Mouse (Mus musculus) limb, embryonic 12.5 days (tissue): Measurements from ENCODE around the gene Rps26. TPM values are rescaled to one million over a fixed set of nuclear protein-coding genes. Genes with fewer than 3 reads are reported as not detected.

ENCODE experiments used
- ATAC-seq: fragments of 200-750 bp; cut with Nextera tagmentation; 2 replicates; pipeline ENCODE4 v1.8.0; 2017; ENCODE audit warnings: low read depth, moderate TSS enrichment; ENCODE audit not compliant: insufficient number of reproducible peaks, insufficient read depth, low FRiP score, low TSS enrichment
- H3K27ac ChIP-seq: fragments of 300-500 bp; sonication (generic); 2 replicates; pipeline ENCODE4 v1.5.1; 2016; ENCODE audit warnings: mild to moderate bottlenecking, moderate library complexity
- H3K27me3 ChIP-seq: fragments of 300-500 bp; sonication (generic); 2 replicates; pipeline ENCODE4 v1.6.1; 2016; ENCODE audit warnings: mild to moderate bottlenecking, moderate library complexity
- H3K36me3 ChIP-seq: fragments of 300-500 bp; sonication (generic); 2 replicates; pipeline ENCODE4 v1.6.1; 2016; ENCODE audit warnings: mild to moderate bottlenecking, moderate library complexity
- H3K4me1 ChIP-seq: fragments of 300-500 bp; sonication (generic); replicated peaks from 2 replicates; pipeline ENCODE4 v1.6.1; 2016
- H3K4me2 ChIP-seq: fragments of 300-500 bp; sonication (generic); 2 replicates; pipeline ENCODE4 v1.6.1; 2016; ENCODE audit warnings: mild to moderate bottlenecking, moderate library complexity
- H3K4me3 ChIP-seq: fragments of 300-500 bp; sonication (generic); replicated peaks from 2 replicates; pipeline ENCODE4 v1.5.1; 2016; ENCODE audit warnings: mild to moderate bottlenecking
- H3K9ac ChIP-seq: fragments of 300-500 bp; sonication (generic); replicated peaks from 2 replicates; pipeline ENCODE4 v1.6.1; 2016; ENCODE audit warnings: mild to moderate bottlenecking, moderate library complexity
- H3K9me3 ChIP-seq: fragments of 300-500 bp; sonication (generic); 2 replicates; pipeline ENCODE4 v1.6.1; 2016; ENCODE audit warnings: mild to moderate bottlenecking, moderate library complexity
- WGBS: fragments of 180-500 bp; shearing (Covaris S2); methylation state at CpG from one replicate; pipeline ENCODE4 v1.1.7; 2016; 5-methylcytosine and 5-hydroxymethylcytosine counted together
- microRNA-seq: library from miRNA; unstranded; fragments of <30 nt; microRNA quantifications from one replicate; pipeline ENCODE4, GENCODE M21; 2017
- polyA plus RNA-seq: library from polyadenylated mRNA; unstranded; fragments of >200 nt; fragmentation: Nextera tagmentation; extraction: Ambion mirVana; gene quantifications from 2 replicates; pipeline ENCODE4 v1.2.1, GENCODE M21; 2016

Rps26 gene
- polyA plus RNA-seq, 1 experiment from 2014 or later = 753 TPM

DNA sequence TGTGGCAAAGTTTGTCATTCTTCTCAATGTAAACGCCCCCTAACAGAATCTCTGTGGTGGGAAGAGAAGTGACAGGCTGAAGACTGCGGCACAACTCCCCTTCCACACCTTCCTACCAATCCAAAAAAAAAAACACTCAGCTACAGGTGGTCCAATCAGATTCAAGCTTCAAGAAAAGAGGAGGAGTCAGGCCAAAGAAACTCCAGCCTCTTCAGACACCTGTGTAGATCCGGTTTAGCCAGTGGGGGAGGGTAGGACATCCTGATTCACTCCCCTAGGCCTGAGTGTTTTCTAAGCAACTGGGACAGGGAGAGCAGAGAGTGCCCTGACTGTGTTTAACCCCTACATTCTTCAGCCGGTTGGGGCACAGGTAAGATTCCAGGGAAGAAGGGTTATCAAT lies 42.2 kb downstream of the Rps26 start:
- Histone ChIP-seq H3K27ac (no peak overlapping the region), H3K9me3 (no peaks in the 10 kb centered on the region), H3K4me2 (no peak overlapping the region), H3K36me3 (no peaks in the 10 kb centered on the region), H3K4me1 (peaks cover 38% of the 10 kb centered on the region), H3K9ac (no peak overlapping the region), H3K4me3 (no peak overlapping the region), H3K27me3 (peaks cover 68% of the 10 kb centered on the region)
- no peak for ATAC-seq
- WGBS = 5% methylated on average over 4 of the region's 4 CpGs

DNA sequence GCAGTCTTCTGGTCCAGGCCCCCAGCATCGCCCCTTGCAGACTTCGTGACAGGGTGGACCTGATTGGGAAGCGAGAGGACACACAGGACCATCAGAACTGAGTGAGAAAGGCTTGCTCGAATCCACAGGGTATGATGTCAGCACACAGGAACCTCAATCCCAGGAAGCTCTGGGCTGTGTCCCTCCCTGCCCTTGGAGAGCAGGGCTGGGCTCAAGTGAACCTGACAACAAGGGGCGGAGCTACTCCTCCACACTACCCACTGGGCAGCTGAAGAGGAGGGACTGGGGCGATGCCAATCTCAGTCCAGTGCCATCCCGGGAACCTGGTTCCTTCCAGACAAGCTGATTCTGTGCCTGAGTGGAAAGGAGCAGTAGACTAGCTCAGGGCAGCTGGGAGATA lies 42.9 kb downstream of the Rps26 start:
- H3K36me3 ChIP-seq = no peaks in the 10 kb centered on the region
- no peaks in the 10 kb centered on the region for H3K9me3 ChIP-seq
- 26% methylated on average over 7 of the region's 7 CpGs for WGBS
- H3K4me1 ChIP-seq = peaks cover 31% of the 10 kb centered on the region
- no peak overlapping the region for H3K4me2 ChIP-seq
- no peak overlapping the region for H3K4me3 ChIP-seq
- peaks cover 60% of the 10 kb centered on the region for H3K27me3 ChIP-seq
- no peak for ATAC-seq
- H3K27ac ChIP-seq = no peak overlapping the region
- H3K9ac ChIP-seq = peak overlapping the region; percentile 18; the same call in 1 of the 2 replicates

DNA sequence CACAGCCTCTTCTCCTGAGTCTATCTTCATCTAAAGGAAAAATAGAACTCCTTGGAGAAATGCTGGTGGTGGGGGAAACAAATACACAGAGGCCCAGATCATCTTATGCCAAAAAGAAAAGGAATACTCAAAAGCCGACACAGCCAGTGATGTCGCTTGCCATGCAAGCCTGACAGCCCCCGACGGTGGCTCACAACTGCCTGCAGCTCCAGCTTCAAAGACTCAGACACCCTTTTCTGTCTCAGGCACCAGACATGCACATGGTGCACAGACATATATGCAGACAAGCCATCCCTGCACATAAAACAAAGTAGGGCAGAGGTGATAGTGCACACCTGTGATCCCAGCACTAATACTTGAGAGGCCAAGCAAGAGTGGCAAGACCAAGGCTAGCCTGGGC lies 46.8 kb downstream of the Rps26 start:
- WGBS = 66% methylated on average over 4 of the region's 4 CpGs
- Histone ChIP-seq H3K9ac (no peak overlapping the region), H3K4me1 (peaks cover 11% of the 10 kb centered on the region; the same call in 1 of the 2 replicates), H3K36me3 (0 out of 2 replicates have a peak, but pooled peaks cover 15% of the 10 kb centered on the region), H3K4me2 (no peak overlapping the region), H3K27ac (no peak overlapping the region), H3K9me3 (0 out of 2 replicates have a peak, but pooled peaks cover 4% of the 10 kb centered on the region), H3K4me3 (no peak overlapping the region), H3K27me3 (peaks cover 21% of the 10 kb centered on the region)
- ATAC-seq = no peak

DNA sequence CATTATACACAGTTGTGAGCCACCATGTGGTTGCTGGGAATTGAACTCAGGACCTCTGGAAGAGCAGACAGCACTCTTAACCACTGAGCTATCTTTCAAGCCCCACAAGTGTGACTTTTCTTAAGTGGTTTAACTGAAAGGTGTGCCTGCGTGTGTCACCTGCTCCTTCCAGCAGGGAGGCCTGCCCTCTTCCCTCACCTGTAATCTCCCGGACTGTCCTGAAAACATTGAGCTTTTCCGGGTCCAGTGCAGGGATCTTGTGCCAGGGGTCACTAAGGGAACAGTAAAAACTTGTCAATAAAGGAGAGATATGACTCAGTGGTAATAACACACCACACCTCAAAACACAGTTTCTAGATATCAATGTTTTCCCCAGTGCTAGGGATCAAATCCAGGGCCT lies 47.2 kb downstream of the Rps26 start:
- H3K4me3 ChIP-seq = no peak overlapping the region
- no peak overlapping the region for H3K27ac ChIP-seq
- no peak overlapping the region for H3K9ac ChIP-seq
- peaks cover 6% of the 10 kb centered on the region; the same call in 1 of the 2 replicates for H3K4me1 ChIP-seq
- 0 out of 2 replicates have a peak, but pooled peaks cover 4% of the 10 kb centered on the region for H3K9me3 ChIP-seq
- H3K36me3 ChIP-seq = 0 out of 2 replicates have a peak, but pooled peaks cover 15% of the 10 kb centered on the region
- ATAC-seq = no peak
- peaks cover 17% of the 10 kb centered on the region for H3K27me3 ChIP-seq
- no peak overlapping the region for H3K4me2 ChIP-seq
- 79% methylated on average over 3 of the region's 3 CpGs for WGBS

DNA sequence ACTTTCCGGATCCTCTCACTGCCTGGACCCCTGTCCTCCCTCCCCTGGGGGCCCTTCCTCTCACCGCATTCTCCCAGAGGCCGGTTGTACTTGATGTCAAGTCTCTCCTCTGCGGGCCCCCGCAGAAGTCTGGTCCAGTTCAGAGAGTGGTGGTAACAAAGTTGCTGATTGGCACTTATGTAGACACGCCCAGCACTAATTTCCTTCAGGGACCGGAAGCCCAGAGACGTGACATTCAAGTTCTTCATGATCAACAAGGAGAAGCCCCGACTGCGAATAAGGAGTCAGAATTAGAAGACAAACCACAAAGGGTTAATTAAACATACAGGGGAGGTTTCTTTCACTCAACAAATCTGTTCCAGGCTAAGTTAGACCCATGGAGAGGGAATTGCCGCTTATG lies 48.2 kb downstream of the Rps26 start:
- Histone ChIP-seq H3K27ac (no peak overlapping the region), H3K36me3 (0 out of 2 replicates have a peak, but pooled peaks cover 15% of the 10 kb centered on the region), H3K9me3 (0 out of 2 replicates have a peak, but pooled peaks cover 4% of the 10 kb centered on the region), H3K4me2 (no peak overlapping the region), H3K4me3 (no peak overlapping the region), H3K9ac (no peak overlapping the region), H3K27me3 (peaks cover 9% of the 10 kb centered on the region), H3K4me1 (no peaks in the 10 kb centered on the region)
- WGBS = 68% methylated on average over 11 of the region's 11 CpGs
- no peak for ATAC-seq

DNA sequence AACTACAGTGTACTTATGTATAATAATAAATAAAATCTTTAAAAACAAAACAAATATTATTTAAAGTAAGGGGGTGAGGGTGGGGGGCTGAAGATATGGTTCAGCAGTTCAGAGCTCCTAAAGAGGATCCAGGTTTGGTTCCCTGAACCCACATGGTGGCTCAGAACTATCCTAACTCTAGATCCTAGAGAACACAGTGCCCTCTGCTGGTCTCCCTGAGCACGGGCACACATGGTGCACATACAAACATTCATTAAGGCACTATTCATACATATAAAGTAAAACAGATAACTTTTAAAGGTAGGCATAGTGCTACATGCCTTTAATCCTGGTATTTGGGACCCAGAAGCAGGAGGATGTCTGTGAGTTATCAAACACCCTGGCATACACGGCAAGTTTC lies 51.5 kb downstream of the Rps26 start:
- H3K9me3 ChIP-seq = 0 out of 2 replicates have a peak, but pooled peaks cover 4% of the 10 kb centered on the region
- 94% methylated on average over 2 of the region's 2 CpGs for WGBS
- peaks cover 22% of the 10 kb centered on the region; the same call in 1 of the 2 replicates for H3K36me3 ChIP-seq
- peaks cover 5% of the 10 kb centered on the region; the same call in 1 of the 2 replicates for H3K27me3 ChIP-seq
- no peak overlapping the region for H3K4me3 ChIP-seq
- H3K27ac ChIP-seq = no peak overlapping the region
- H3K4me1 ChIP-seq = no peaks in the 10 kb centered on the region
- H3K9ac ChIP-seq = no peak overlapping the region
- ATAC-seq = no peak
- H3K4me2 ChIP-seq = no peak overlapping the region

Small RNAs within 50 kb of the gene (microRNA-seq; reads per million reads assigned to microRNA genes)
- gene Mir6917 = not detected

Other genes starting within 250 kb of the Rps26 start
- gene Ankrd52, start 249.6 kb downstream of the Rps26 start, polyA plus RNA-seq = 13.5 and 14.8 TPM in 2 replicates
- gene Slc39a5, start 225.5 kb downstream of the Rps26 start, polyA plus RNA-seq = not detected in 2 replicates
- 65.1 and 65.2 TPM in 2 replicates for gene Nabp2, start 215.3 kb downstream of the Rps26 start, polyA plus RNA-seq
- 42.5 TPM in 2 replicates for gene Rnf41, start 215.1 kb downstream of the Rps26 start, polyA plus RNA-seq
- 105 and 120 TPM in 2 replicates for gene Smarcc2, start 167.5 kb downstream of the Rps26 start, polyA plus RNA-seq
- gene Myl6, start 132.6 kb downstream of the Rps26 start, polyA plus RNA-seq = 827 and 868 TPM in 2 replicates
- gene Myl6b, start 128.1 kb downstream of the Rps26 start, polyA plus RNA-seq = 3.2 and 3.4 TPM in 2 replicates
- 18.5 and 19.9 TPM in 2 replicates for gene Esyt1, start 100.9 kb downstream of the Rps26 start, polyA plus RNA-seq
- gene Zc3h10, start 79.0 kb downstream of the Rps26 start, polyA plus RNA-seq = 18.1 and 21.4 TPM in 2 replicates
- gene Rpl41, start 77.4 kb downstream of the Rps26 start, polyA plus RNA-seq = 3,599 and 3,605 TPM in 2 replicates
- 199 and 206 TPM in 2 replicates for gene Pa2g4, start 60.8 kb downstream of the Rps26 start, polyA plus RNA-seq
- 15.4 and 16.6 TPM in 2 replicates for gene Erbb3, start 37.1 kb downstream of the Rps26 start, polyA plus RNA-seq
- gene Ikzf4, start 19.2 kb upstream of the Rps26 start, polyA plus RNA-seq = 3.4 and 4.0 TPM in 2 replicates
- gene Suox, start 47.3 kb upstream of the Rps26 start, polyA plus RNA-seq = 14.7 and 16.7 TPM in 2 replicates
- 72.7 and 78.2 TPM in 2 replicates for gene Rab5b, start 69.5 kb upstream of the Rps26 start, polyA plus RNA-seq
- 0.71 and 1.2 TPM in 2 replicates for gene Pmel, start 77.4 kb upstream of the Rps26 start, polyA plus RNA-seq
- 147 and 161 TPM in 2 replicates for gene Cdk2, start 78.3 kb upstream of the Rps26 start, polyA plus RNA-seq
- gene Dgka, start 118.1 kb upstream of the Rps26 start, polyA plus RNA-seq = 8.4 and 8.9 TPM in 2 replicates
- 54.2 and 55.2 TPM in 2 replicates for gene Pym1, start 121.1 kb upstream of the Rps26 start, polyA plus RNA-seq
- gene Mmp19, start 164.2 kb upstream of the Rps26 start, polyA plus RNA-seq = 0.36 and 0.50 TPM in 2 replicates
- gene Dnajc14, start 177.3 kb upstream of the Rps26 start, polyA plus RNA-seq = 56.4 and 58.0 TPM in 2 replicates
- gene Tmem198b, start 177.6 kb upstream of the Rps26 start, polyA plus RNA-seq = 22.6 and 23.4 TPM in 2 replicates
- 241 and 260 TPM in 2 replicates for gene Sarnp, start 190.6 kb upstream of the Rps26 start, polyA plus RNA-seq
- gene Ormdl2, start 194.9 kb upstream of the Rps26 start, polyA plus RNA-seq = 27.9 and 31.6 TPM in 2 replicates